Mouse (Mus musculus) heart, postnatal 36 days (tissue): ENCODE measurements at regions not wholly inside any gene's neighbourhood (a gene's known extent, or its start where the extent isn't known, plus 50 kb on each side); places are given as distances from the start of the nearest gene placed in this dataset.

ENCODE experiments used
- DNase-seq, 2 experiments: peaks; one replicate each; pipeline ENCODE4 v3.0.0; 2021 to 2022
- intact Hi-C: fragments of 180-260 bp; cut with DNase I; formaldehyde crosslinking; loops from one replicate; pipeline ENCODE4 v1.15.1; 2025

- intact Hi-C loops: no loop called here
Observed at GRCm38 (mm10) chr13:116619105-116619504, 309.6 kb upstream of the Isl1 start.

DNA sequence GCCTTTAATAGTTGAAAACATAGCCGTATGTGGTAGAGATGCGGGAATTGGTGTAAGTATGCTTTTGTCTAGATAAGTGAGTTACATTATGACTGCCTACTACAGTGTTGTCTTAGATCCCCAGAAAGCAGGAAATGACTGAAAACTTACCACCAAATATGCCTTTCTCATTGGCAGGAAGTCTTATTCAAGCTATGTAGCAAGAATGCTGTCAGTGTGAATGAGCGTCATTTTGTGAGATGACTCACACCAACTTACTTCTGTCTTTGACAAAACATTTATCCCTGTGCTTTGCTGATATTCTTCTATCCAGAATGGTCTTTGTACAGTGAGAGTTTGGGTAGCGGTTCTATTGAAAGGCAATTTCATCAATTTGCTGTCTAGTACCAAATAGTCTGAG is 286.9 kb upstream of the Isl1 start:
- DNase-seq: no peak
- intact Hi-C loops: no loop called here

More at GRCm38 (mm10) chr13:116619105-116619504, 309.6 kb upstream of the Isl1 start:
- DNase-seq: no peak

DNA sequence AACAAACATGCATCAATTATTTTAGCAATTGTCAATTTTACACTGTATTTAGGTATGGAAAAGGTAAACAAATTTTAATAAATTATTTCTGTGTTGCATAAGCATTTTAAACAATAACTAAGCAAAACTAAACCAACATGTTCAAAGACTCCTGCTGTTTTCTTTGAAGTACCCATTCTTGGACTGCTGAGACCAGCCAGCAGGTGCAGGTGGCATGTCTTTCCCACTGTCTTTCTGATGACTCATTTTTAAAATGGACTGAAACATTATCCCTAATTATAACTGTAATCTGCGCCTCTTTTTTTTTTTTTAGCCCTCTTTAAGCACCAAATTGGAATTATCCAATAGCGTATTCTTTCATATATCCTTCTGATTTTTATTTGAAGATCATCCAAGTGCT is 286.0 kb upstream of the Isl1 start:
- intact Hi-C loops: no loop called here
- no peak for DNase-seq

- DNase-seq: no peak
- intact Hi-C loops: no loop called here
Observed at GRCm38 (mm10) chr13:116575958-116576335, 266.5 kb upstream of the Isl1 start.

GRCm38 (mm10) chr13:116575274-116575957 is 265.9 kb upstream of the Isl1 start:
- DNase-seq: no peak
- intact Hi-C loops: no loop called here

GRCm38 (mm10) chr13:116555053-116555452 is 245.6 kb upstream of the Isl1 start:
- intact Hi-C loops: no loop called here

GRCm38 (mm10) chr13:116535211-116535610 is 225.7 kb upstream of the Isl1 start:
- DNase-seq: no peak
- intact Hi-C loops: no loop called here

More at GRCm38 (mm10) chr13:116555053-116555452, 245.6 kb upstream of the Isl1 start:
- no peak for DNase-seq

- no peak for DNase-seq
- intact Hi-C loops: no loop called here
Observed at GRCm38 (mm10) chr13:116533163-116533562, 223.7 kb upstream of the Isl1 start.

DNA sequence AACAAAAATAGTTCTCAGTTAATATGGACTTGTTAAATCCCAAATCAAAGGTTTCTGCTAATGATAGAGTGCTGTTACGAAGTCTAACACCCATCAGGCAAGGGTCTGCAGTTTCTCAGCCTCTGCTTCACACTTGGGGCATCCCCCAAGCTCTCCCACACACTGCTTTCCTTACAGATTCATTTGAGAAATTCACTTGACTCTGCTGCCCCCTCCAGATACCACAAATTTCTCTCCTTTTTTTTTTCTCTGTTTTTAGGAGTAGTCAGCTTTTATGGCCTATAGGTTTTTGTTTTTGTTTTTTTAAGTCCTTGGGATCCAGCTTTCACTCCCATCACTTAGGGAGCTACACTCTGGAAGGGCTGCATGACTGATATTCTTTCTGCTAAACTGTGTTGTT is 218.8 kb upstream of the Isl1 start:
- intact Hi-C loops: no loop called here
- DNase-seq: no peak

DNA sequence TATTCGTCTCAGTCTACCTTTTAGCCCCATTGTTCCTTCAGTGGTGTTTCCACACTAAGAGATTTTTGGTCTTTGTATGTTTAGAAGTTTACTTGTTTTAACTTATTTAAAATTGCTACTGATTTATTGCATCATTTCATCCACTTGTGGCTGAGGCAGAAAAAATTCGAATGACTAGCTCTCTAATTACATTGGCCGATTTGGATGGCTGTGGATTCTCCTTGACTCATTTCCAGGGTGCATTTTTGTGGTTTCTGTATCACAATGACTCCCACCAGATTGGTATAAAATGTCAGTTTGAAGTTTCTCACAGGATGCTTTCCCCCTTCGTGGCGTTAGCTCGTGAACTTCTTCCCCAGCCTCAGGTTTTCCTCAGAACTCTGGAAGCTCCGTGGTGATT is 217.5 kb upstream of the Isl1 start:
- intact Hi-C loops: no loop called here
- DNase-seq: no peak

DNA sequence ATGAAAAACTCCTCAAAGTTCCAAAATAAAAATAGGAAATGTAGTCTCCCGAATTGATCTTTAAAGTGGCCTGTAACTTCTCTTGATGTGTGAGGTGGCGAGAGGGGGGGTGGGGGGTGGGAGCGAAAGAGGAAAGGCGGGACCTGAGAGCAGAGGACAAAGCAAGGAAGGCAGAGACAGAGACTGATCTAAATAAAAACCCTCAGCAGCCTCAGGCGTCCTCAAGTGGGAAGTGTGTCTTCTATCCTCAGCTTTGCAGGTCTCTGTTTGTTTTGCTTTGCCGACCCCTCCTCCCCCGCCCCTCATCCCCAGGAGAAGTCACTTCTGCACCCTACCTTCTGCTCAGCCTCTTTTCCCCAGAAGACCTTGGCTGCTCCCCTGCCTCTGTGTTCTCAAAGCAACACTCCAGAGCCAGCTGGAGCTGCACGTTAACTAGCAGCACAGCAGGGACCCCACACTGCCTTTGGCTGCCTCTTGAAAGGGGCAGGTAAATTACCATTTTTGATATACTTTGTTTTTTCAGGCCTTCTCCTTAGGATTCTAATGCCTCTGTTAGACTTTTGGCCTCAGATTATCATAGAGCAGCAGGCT is 214.3 kb upstream of the Isl1 start:
- no peak for DNase-seq
- intact Hi-C loops: no loop called here

DNA sequence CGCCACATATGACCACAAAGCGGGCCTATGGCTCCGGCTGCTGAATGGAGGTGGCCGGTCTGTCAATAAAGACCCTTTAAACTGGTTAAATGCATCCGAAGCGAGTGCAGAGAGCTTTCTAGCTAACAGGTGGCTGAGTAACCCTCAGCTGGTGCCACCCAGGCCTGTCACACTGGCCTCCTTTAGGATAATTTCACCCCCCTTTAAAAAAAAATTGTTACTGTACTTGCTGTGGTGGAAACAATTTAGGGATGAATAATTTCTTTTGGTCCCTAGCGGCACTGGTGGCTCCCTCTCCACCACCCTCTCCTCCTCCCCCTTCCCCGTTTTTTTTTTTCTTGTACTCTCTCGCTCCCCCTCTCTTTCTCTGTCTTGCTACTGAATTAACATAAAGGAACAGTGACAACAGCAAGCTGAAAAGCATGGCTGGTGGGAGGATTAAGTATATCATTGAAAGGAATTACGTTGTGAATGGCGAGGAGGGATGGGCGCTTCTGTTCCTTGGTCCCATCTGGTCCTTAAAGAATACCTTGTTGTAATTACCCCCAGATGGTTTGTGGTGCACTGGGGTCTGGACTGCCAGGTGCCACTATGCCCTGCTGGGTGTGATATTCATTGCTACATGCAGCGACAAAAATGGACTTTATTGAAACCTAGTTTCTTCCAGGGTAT is 205.3 kb upstream of the Isl1 start:
- intact Hi-C loops: no loop called here
- no peak for DNase-seq

DNA sequence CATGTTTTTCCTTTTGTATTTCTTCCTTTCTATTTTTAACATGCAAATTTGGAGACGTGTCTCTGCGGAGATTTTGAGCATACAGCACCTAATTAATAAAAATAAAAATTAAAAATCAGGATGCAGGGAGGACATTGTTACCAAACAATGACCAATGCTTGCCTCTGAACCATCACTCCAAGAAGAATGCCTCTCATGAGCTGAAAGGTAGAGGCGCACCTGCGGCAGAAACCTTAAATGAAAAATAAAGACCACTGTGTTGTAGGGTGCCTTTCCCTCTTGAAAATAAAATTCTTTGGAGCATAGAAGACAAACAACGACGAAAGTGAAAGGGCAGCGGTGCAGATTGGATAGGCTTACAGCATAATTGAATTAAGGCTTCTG is 204.8 kb upstream of the Isl1 start:
- DNase-seq: no peak
- intact Hi-C loops: no loop called here

- intact Hi-C loops: no loop called here
- no peak for DNase-seq
Observed at GRCm38 (mm10) chr13:116512398-116512797, 202.9 kb upstream of the Isl1 start.

DNA sequence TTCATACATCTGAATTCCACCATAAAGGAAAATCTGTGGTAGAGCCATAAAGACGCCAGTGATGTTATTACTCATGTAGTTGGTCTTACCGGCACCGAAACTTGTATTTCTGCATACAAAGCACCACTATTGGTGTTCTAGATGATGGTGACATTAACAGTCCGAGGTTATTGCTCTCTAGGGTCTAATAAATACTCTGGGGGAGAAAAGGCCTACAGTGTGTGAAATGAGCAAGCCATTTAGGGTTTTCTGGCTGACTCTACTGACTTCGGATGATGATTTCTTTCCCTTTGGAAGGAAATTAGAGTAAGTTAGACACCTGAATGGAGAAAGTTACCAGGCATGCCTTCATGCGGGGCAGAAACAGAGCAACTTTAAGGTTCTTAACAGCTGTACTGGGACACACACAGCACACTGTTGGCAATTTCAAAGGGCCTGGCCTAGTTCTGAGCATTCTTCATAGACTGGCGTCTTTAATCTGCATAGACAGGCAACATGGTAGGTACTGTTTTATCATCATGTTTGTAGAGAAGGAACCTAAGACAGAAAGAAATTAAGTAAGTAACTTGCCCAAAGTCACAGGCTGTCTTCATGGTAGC is 198.8 kb upstream of the Isl1 start:
- intact Hi-C loops: no loop called here
- no peak for DNase-seq

DNA sequence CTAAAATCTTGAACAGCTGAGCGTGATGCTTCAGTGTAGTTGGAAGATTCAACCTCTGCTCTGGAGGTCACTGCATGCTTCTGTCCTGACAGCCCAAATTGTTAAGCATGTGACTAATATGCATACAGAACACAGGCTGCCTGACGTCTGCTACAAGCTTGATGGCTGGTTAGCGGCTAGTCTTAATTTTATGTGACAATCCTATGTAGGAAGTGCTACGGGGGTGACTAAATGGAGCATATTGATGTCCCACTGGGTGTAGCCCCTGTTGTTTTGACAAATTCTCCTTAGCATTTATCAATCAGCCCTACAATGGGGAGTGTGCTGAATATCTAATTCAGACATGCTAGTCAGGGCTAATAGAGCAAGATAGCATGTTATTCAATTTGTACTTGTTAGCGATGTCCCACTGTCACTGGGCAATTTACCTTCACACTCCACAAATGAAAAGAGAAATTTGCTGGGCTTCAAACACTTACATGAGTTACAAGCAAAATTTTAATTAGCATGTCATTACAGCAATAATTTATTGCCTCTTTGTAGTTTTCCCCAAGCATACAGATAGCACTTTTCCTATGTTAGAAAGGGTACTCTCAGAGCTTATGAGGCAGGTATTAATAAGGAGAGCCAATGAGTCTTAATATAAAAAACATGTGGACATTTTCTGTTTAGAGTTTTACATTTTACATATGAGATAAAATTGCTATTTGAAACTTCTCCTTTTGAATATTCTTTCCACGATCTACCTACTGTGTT is 188.3 kb upstream of the Isl1 start:
- intact Hi-C loops: no loop called here
- DNase-seq: no peak

- intact Hi-C loops: no loop called here
- no peak for DNase-seq
Observed at GRCm38 (mm10) chr13:116495641-116496040, 186.2 kb upstream of the Isl1 start.

DNA sequence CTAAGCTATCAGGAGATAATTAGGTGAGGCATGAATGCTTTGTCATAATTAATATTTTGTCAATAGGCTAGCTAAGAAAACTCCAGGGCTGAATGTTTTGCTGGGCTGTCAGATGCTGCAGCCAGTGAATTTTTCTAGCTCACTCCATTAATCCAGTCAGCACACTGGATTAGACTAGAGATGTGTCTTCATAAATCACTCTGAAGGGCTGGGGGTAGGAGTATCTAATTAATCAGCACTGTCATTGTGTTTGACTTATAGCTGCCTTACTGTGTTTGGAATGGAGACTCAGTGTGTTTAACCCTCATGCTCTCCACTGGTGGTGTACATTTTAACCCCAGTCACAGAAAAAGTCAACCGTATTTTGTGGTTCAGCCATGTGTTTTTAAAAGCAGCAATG is 179.9 kb upstream of the Isl1 start:
- intact Hi-C loops: no loop called here
- no peak for DNase-seq

DNA sequence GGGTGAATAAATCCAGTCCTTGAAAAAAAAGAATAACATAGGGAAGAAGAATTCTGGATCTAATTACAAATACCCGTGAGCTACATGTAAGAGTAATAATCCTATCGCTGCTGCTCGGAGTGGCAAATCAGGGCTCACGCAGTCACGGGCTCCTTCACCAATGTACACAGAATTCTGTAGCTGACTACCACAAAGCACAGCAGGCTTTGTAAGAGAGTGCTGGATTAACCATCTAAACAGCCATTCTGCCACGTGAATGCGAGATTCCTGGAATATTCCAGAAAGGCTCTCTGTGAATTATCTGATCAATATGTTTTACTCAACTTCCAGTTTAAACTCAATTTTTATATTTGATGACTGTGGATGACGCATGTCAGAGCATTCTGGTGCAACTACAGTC is 165.1 kb upstream of the Isl1 start:
- no peak for DNase-seq
- intact Hi-C loops: no loop called here

DNA sequence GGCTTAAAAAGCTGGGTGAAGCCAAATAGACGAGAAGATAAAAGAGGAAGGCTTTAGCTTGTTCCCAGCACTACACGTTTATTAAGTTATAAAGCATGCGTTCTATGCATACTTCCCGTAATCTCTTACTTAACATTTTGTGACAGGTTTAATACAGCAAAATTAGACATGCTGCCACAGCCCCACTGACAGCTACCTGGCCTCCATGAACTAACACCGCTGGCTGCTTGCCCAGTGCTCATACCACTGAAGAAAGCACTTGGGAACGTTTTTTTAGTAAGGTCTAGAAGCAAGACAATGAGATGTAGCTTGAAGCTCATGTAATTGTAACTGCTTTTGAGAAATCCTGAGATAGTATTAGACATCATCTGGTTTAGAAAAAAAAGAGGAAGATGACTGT is 152.3 kb upstream of the Isl1 start:
- intact Hi-C loops: no loop called here
- DNase-seq: no peak
